Mouse (Mus musculus) hindbrain, embryonic 16.5 days (tissue): ENCODE results near the gene Gpx3. TPM values are rescaled to one million over a fixed set of nuclear protein-coding genes. Genes with fewer than 3 reads are reported as not detected.
A peak's percentile ranks its signal among the peaks of the same experiment; 100 is the strongest.
"Not testable (repeated sequence)": the region's sequence is repeated elsewhere in the genome, so short reads cannot be mapped to it uniquely, and the experiment has no call there.

Experiments
- ATAC-seq: fragments of 200-750 bp; cut with Nextera tagmentation; 2 replicates; pipeline ENCODE4 v1.8.0; 2017; ENCODE audit warnings: moderate TSS enrichment, moderate library complexity
- H3K27ac ChIP-seq: fragments of 300-500 bp; sonication (generic); 2 replicates; pipeline ENCODE4 v1.5.1; 2014; ENCODE audit warnings: low read depth, mild to moderate bottlenecking, control low read depth, low read length, moderate library complexity
- H3K27me3 ChIP-seq: fragments of 300-500 bp; sonication (generic); replicated peaks from 2 replicates; pipeline ENCODE4 v1.6.1; 2014; ENCODE audit warnings: low read length; ENCODE audit not compliant: control insufficient read depth, insufficient read depth
- H3K36me3 ChIP-seq: fragments of 300-500 bp; sonication (generic); 2 replicates; pipeline ENCODE4 v1.6.1; 2014; ENCODE audit warnings: mild to moderate bottlenecking, low read length, moderate library complexity, mixed read lengths; ENCODE audit not compliant: control insufficient read depth, insufficient read depth
- H3K4me1 ChIP-seq: fragments of 300-500 bp; sonication (generic); 2 replicates; pipeline ENCODE4 v1.6.1; 2014; ENCODE audit warnings: low read depth, low read length; ENCODE audit not compliant: control insufficient read depth, insufficient read depth
- H3K4me2 ChIP-seq: fragments of 300-500 bp; sonication (generic); 2 replicates; pipeline ENCODE4 v1.6.1; 2014; ENCODE audit warnings: mild to moderate bottlenecking, low read length, control low read depth, moderate library complexity
- H3K4me3 ChIP-seq: fragments of 300-500 bp; sonication (generic); 2 replicates; pipeline ENCODE4 v1.5.1; 2014; ENCODE audit warnings: mild to moderate bottlenecking, low read length, control low read depth, moderate library complexity
- H3K9ac ChIP-seq: fragments of 300-500 bp; sonication (generic); 2 replicates; pipeline ENCODE4 v1.6.1; 2014; ENCODE audit warnings: low read depth, mild to moderate bottlenecking, control low read depth, low read length, moderate library complexity
- H3K9me3 ChIP-seq: fragments of 300-500 bp; sonication (generic); 2 replicates; pipeline ENCODE4 v1.6.1; 2014; ENCODE audit warnings: mild to moderate bottlenecking, low read length, moderate library complexity; ENCODE audit not compliant: control insufficient read depth
- WGBS: fragments of 180-500 bp; shearing (Covaris S2); extraction: QIAGEN DNeasy Blood & Tissue Kit; methylation state at CpG from one replicate; pipeline ENCODE4 v1.1.7; 2014; 5-methylcytosine and 5-hydroxymethylcytosine counted together
- polyA plus RNA-seq: library from polyadenylated mRNA; unstranded; fragments of >200 nt; fragmentation: Nextera tagmentation; extraction: Ambion mirVana; gene quantifications from 2 replicates; pipeline ENCODE4 v1.2.1, GENCODE M21; 2015

The Gpx3 gene
- polyA plus RNA-seq, 1 experiment from 2014 or later = 78.5 TPM

GRCm38 (mm10) chr11:54944702-54945101 lies 42.4 kb downstream of the Gpx3 start:
- 88% methylated on average over 3 of the region's 3 CpGs for WGBS
- no peaks in the 10 kb centered on the region for H3K4me1 ChIP-seq
- H3K4me3 ChIP-seq = no peak overlapping the region
- H3K4me2 ChIP-seq = no peak overlapping the region
- H3K27me3 ChIP-seq = no peaks in the 10 kb centered on the region
- no peaks in the 10 kb centered on the region for H3K9me3 ChIP-seq
- H3K27ac ChIP-seq = no peak overlapping the region
- H3K9ac ChIP-seq = no peak overlapping the region
- no peaks in the 10 kb centered on the region for H3K36me3 ChIP-seq
- ATAC-seq = no peak

- peaks cover 4% of the 10 kb centered on the region for H3K4me1 ChIP-seq
- no peaks in the 10 kb centered on the region for H3K9me3 ChIP-seq
- no peak overlapping the region for H3K4me2 ChIP-seq
- no peak for ATAC-seq
- H3K4me3 ChIP-seq = no peak overlapping the region
- WGBS = 73% methylated on average over 1 of the region's 1 CpGs
- H3K9ac ChIP-seq = no peak overlapping the region
- H3K27ac ChIP-seq = no peak overlapping the region
- no peaks in the 10 kb centered on the region for H3K27me3 ChIP-seq
- H3K36me3 ChIP-seq = no peaks in the 10 kb centered on the region
These were observed 47.5 kb downstream of the Gpx3 start for GRCm38 (mm10) chr11:54949717-54950116.

GRCm38 (mm10) chr11:54950684-54951083 lies 48.4 kb downstream of the Gpx3 start:
- Histone ChIP-seq H3K4me1 (peaks cover 8% of the 10 kb centered on the region), H3K4me3 (no peak overlapping the region), H3K4me2 (no peak overlapping the region), H3K9me3 (no peaks in the 10 kb centered on the region), H3K36me3 (no peaks in the 10 kb centered on the region), H3K27ac (no peak overlapping the region), H3K9ac (no peak overlapping the region), H3K27me3 (no peaks in the 10 kb centered on the region)
- 87% methylated on average over 6 of the region's 6 CpGs for WGBS
- no peak for ATAC-seq

GRCm38 (mm10) chr11:54952651-54953050 lies 50.4 kb downstream of the Gpx3 start:
- Histone ChIP-seq H3K4me1 (peaks cover 8% of the 10 kb centered on the region), H3K36me3 (no peaks in the 10 kb centered on the region), H3K4me3 (no peak overlapping the region), H3K27me3 (no peaks in the 10 kb centered on the region), H3K9ac (no peak overlapping the region), H3K4me2 (no peak overlapping the region), H3K27ac (no peak overlapping the region), H3K9me3 (no peaks in the 10 kb centered on the region)
- no peak for ATAC-seq
- WGBS = 71% methylated on average over 6 of the region's 6 CpGs

GRCm38 (mm10) chr11:54953993-54954446 lies 51.8 kb downstream of the Gpx3 start:
- no peaks in the 10 kb centered on the region for H3K9me3 ChIP-seq
- H3K4me2 ChIP-seq = peak overlapping the region; percentile 35
- H3K36me3 ChIP-seq = no peaks in the 10 kb centered on the region
- H3K4me1 ChIP-seq = peaks cover 8% of the 10 kb centered on the region
- H3K9ac ChIP-seq = peak overlapping the region; percentile 9; the same call in 1 of the 2 replicates
- H3K27me3 ChIP-seq = no peaks in the 10 kb centered on the region
- H3K4me3 ChIP-seq = peak overlapping the region; percentile 2; the same call in 1 of the 2 replicates
- no peak for ATAC-seq
- no peak overlapping the region for H3K27ac ChIP-seq
- WGBS = 23% methylated on average over 9 of the region's 9 CpGs

GRCm38 (mm10) chr11:54954716-54955115 lies 52.5 kb downstream of the Gpx3 start:
- 81% methylated on average over 8 of the region's 8 CpGs for WGBS

GRCm38 (mm10) chr11:54955400-54955734 lies 53.1 kb downstream of the Gpx3 start:
- Histone ChIP-seq H3K27ac (peak overlapping the region; percentile 90), H3K4me2 (peak overlapping the region; percentile 57), H3K9ac (peak overlapping the region; percentile 90), H3K4me3 (peak overlapping the region; percentile 79)
- not testable (repeated sequence) for ATAC-seq, H3K4me1 ChIP-seq, H3K9me3 ChIP-seq, H3K36me3 ChIP-seq, H3K27me3 ChIP-seq
- 40% methylated on average over 10 of the region's 10 CpGs for WGBS

More at GRCm38 (mm10) chr11:54954716-54955115, 52.5 kb downstream of the Gpx3 start:
- Histone ChIP-seq H3K9ac (no peak overlapping the region), H3K4me3 (no peak overlapping the region), H3K27ac (no peak overlapping the region), H3K36me3 (no peaks in the 10 kb centered on the region), H3K27me3 (no peaks in the 10 kb centered on the region), H3K9me3 (no peaks in the 10 kb centered on the region), H3K4me2 (peak overlapping the region; percentile 35; the same call in 1 of the 2 replicates), H3K4me1 (peaks cover 8% of the 10 kb centered on the region)
- no peak for ATAC-seq

GRCm38 (mm10) chr11:54955735-54956480 lies 53.7 kb downstream of the Gpx3 start:
- no peaks in the 10 kb centered on the region for H3K9me3 ChIP-seq
- peak overlapping the region; percentile 57 for H3K4me2 ChIP-seq
- H3K4me3 ChIP-seq = peak overlapping the region; percentile 79
- peak overlapping the region; percentile 90 for H3K9ac ChIP-seq
- H3K27me3 ChIP-seq = no peaks in the 10 kb centered on the region
- H3K27ac ChIP-seq = peak overlapping the region; percentile 90
- H3K4me1 ChIP-seq = peaks cover 8% of the 10 kb centered on the region
- ATAC-seq = peak; percentile 99
- under 1% methylated on average over 59 of the region's 59 CpGs for WGBS
- H3K36me3 ChIP-seq = no peaks in the 10 kb centered on the region

- no peak overlapping the region for H3K4me3 ChIP-seq
- no peaks in the 10 kb centered on the region for H3K36me3 ChIP-seq
- H3K27me3 ChIP-seq = no peaks in the 10 kb centered on the region
- no peak for ATAC-seq
- no peak overlapping the region for H3K4me2 ChIP-seq
- 62% methylated on average over 7 of the region's 7 CpGs for WGBS
- no peak overlapping the region for H3K27ac ChIP-seq
- no peak overlapping the region for H3K9ac ChIP-seq
- H3K9me3 ChIP-seq = no peaks in the 10 kb centered on the region
- H3K4me1 ChIP-seq = peaks cover 8% of the 10 kb centered on the region
These were observed 54.7 kb downstream of the Gpx3 start for GRCm38 (mm10) chr11:54956912-54957311.
